Mouse (Mus musculus): Measurements from ENCODE around the gene Gm20518. TPM values are rescaled to one million over a fixed set of nuclear protein-coding genes. Genes with fewer than 3 reads are reported as not detected.

The Gm20518 gene
- polyA plus RNA-seq, 1 experiment = 0.08 TPM

GRCm38 (mm10) chr16:17843701-17844365, 47.6 kb downstream of the Gm20518 start:
- Histone ChIP-seq H3ac (ENCODE audit: control insufficient read depth, insufficient read length) (no peak overlapping the region), H3K79me2 (ENCODE audit: control insufficient read depth, insufficient read depth) (no peaks in the 10 kb centered on the region), H3K4me3 (no peak overlapping the region), H3K36me3 (ENCODE audit: control insufficient read depth, insufficient read depth) (peaks cover 18% of the 10 kb centered on the region), H3K27me3 (ENCODE audit: control insufficient read depth, insufficient read depth, insufficient read length) (no peaks in the 10 kb centered on the region), H3K4me2 (ENCODE audit: low read depth) (no peak overlapping the region)
- TF ChIP-seq MYOD1 (IDR thresholded peaks at IDR 0.05; ENCODE audit: control insufficient read depth in 1 of 3, insufficient read length in 2 of 3, low read depth in 2 of 3) = no peak
- no peak for TF ChIP-seq POLR2A (IDR thresholded peaks at IDR 0.05; ENCODE audit: insufficient read length, low read depth)
- TF ChIP-seq SRF (IDR thresholded peaks at IDR 0.05; ENCODE audit: control insufficient read depth, insufficient read length, low read depth) = no peak
- no peak for TF ChIP-seq REST (IDR thresholded peaks at IDR 0.05; ENCODE audit: insufficient read depth, insufficient read length)
- TF ChIP-seq MAX (IDR thresholded peaks at IDR 0.05; ENCODE audit: low read depth) = no peak

- no peaks in the 10 kb centered on the region for H3K79me2 ChIP-seq (ENCODE audit: control insufficient read depth, insufficient read depth)
- H3K27me3 ChIP-seq (ENCODE audit: control insufficient read depth, insufficient read depth, insufficient read length) = no peaks in the 10 kb centered on the region
- H3K36me3 ChIP-seq (ENCODE audit: control insufficient read depth, insufficient read depth) = peaks cover 10% of the 10 kb centered on the region
- TF ChIP-seq CEBPB (IDR thresholded peaks at IDR 0.05; ENCODE audit: insufficient read depth, poor library complexity, severe bottlenecking) = no peak
- TF ChIP-seq TCF12 (IDR thresholded peaks at IDR 0.05; ENCODE audit: insufficient read depth, poor library complexity, severe bottlenecking) = no peak
- TF ChIP-seq MYOD1 (IDR thresholded peaks at IDR 0.05; ENCODE audit: control insufficient read depth in 1 of 3, insufficient read length in 2 of 3, low read depth in 2 of 3) = no peak
- TF ChIP-seq POLR2AphosphoS2 (IDR thresholded peaks at IDR 0.05; ENCODE audit: insufficient read length, low read depth) = no peak
- no peak for TF ChIP-seq REST (IDR thresholded peaks at IDR 0.05; ENCODE audit: insufficient read depth, insufficient read length)
- TF ChIP-seq E2F4 (IDR thresholded peaks at IDR 0.05; ENCODE audit: insufficient read depth) = no peak
- no peak for TF ChIP-seq MAX (IDR thresholded peaks at IDR 0.05; ENCODE audit: low read depth)
- TF ChIP-seq USF1 (IDR thresholded peaks at IDR 0.05; ENCODE audit: low read depth) = no peak
- TF ChIP-seq SRF (IDR thresholded peaks at IDR 0.05; ENCODE audit: control insufficient read depth, insufficient read length, low read depth) = no peak
- TF ChIP-seq TCF3 (IDR thresholded peaks at IDR 0.05; ENCODE audit: insufficient read length, low read depth) = no peak
- TF ChIP-seq MYOG (IDR thresholded peaks at IDR 0.05; ENCODE audit: control insufficient read depth in 1 of 3, insufficient read depth in 1 of 3, insufficient read length in 2 of 3, low read depth in 2 of 3) = no peak
- no peak for TF ChIP-seq POLR2A (IDR thresholded peaks at IDR 0.05; ENCODE audit: insufficient read length, low read depth)
- no peak overlapping the region for H3K4me3 ChIP-seq
- no peak overlapping the region for H3K4me2 ChIP-seq (ENCODE audit: low read depth)
- H3ac ChIP-seq (ENCODE audit: control insufficient read depth, insufficient read length) = no peak overlapping the region
These were observed 49.0 kb downstream of the Gm20518 start for GRCm38 (mm10) chr16:17842437-17842836.

- Histone ChIP-seq H3ac (ENCODE audit: control insufficient read depth, insufficient read length) (no peak overlapping the region), H3K27me3 (ENCODE audit: control insufficient read depth, insufficient read depth, insufficient read length) (peaks cover 13% of the 10 kb centered on the region), H3K4me3 (no peak overlapping the region), H3K79me2 (ENCODE audit: control insufficient read depth, insufficient read depth) (no peaks in the 10 kb centered on the region), H3K4me2 (ENCODE audit: low read depth) (no peak overlapping the region), H3K36me3 (ENCODE audit: control insufficient read depth, insufficient read depth) (peaks cover 5% of the 10 kb centered on the region)
- no peak for TF ChIP-seq MYOD1 (IDR thresholded peaks at IDR 0.05; ENCODE audit: control insufficient read depth in 1 of 3, insufficient read length in 2 of 3, low read depth in 2 of 3)
- TF ChIP-seq TCF12 (IDR thresholded peaks at IDR 0.05; ENCODE audit: insufficient read depth, poor library complexity, severe bottlenecking) = no peak
- TF ChIP-seq E2F4 (IDR thresholded peaks at IDR 0.05; ENCODE audit: insufficient read depth) = no peak
- TF ChIP-seq MAX (IDR thresholded peaks at IDR 0.05; ENCODE audit: low read depth) = no peak
- TF ChIP-seq MYOG (IDR thresholded peaks at IDR 0.05; ENCODE audit: control insufficient read depth in 1 of 3, insufficient read depth in 1 of 3, insufficient read length in 2 of 3, low read depth in 2 of 3) = no peak
- no peak for TF ChIP-seq SRF (IDR thresholded peaks at IDR 0.05; ENCODE audit: control insufficient read depth, insufficient read length, low read depth)
- no peak for TF ChIP-seq POLR2A (IDR thresholded peaks at IDR 0.05; ENCODE audit: insufficient read length, low read depth)
- no peak for TF ChIP-seq REST (IDR thresholded peaks at IDR 0.05; ENCODE audit: insufficient read depth, insufficient read length)
These were observed 51.5 kb downstream of the Gm20518 start for GRCm38 (mm10) chr16:17839976-17840375.

GRCm38 (mm10) chr16:17838051-17838450, 53.4 kb downstream of the Gm20518 start, which contains the start of gene Car15:
Gene Car15 (minus strand): TSS chr16:17838364.
- H3K36me3 ChIP-seq (ENCODE audit: control insufficient read depth, insufficient read depth) = no peaks in the 10 kb centered on the region
- no peak within 1 kb of the TSS for H3ac ChIP-seq (ENCODE audit: control insufficient read depth, insufficient read length)
- H3K27me3 ChIP-seq (ENCODE audit: control insufficient read depth, insufficient read depth, insufficient read length) = peaks cover 30% of the 10 kb centered on the region
- no peak within 1 kb of the TSS for H3K4me3 ChIP-seq
- H3K4me2 ChIP-seq (ENCODE audit: low read depth) = no peak within 1 kb of the TSS
- TF ChIP-seq POLR2AphosphoS2 (IDR thresholded peaks at IDR 0.05; ENCODE audit: insufficient read length, low read depth) (no peak), MAX (IDR thresholded peaks at IDR 0.05; ENCODE audit: low read depth) (no peak), CEBPB (IDR thresholded peaks at IDR 0.05; ENCODE audit: insufficient read depth, poor library complexity, severe bottlenecking) (no peak), TCF12 (IDR thresholded peaks at IDR 0.05; ENCODE audit: insufficient read depth, poor library complexity, severe bottlenecking) (no peak), MYOG (IDR thresholded peaks at IDR 0.05; ENCODE audit: control insufficient read depth in 1 of 3, insufficient read depth in 1 of 3, insufficient read length in 2 of 3, low read depth in 2 of 3) (no peak), USF1 (IDR thresholded peaks at IDR 0.05; ENCODE audit: low read depth) (no peak), SRF (IDR thresholded peaks at IDR 0.05; ENCODE audit: control insufficient read depth, insufficient read length, low read depth) (no peak), E2F4 (IDR thresholded peaks at IDR 0.05; ENCODE audit: insufficient read depth) (no peak), TCF3 (IDR thresholded peaks at IDR 0.05; ENCODE audit: insufficient read length, low read depth) (no peak), REST (IDR thresholded peaks at IDR 0.05; ENCODE audit: insufficient read depth, insufficient read length) (no peak), POLR2A (IDR thresholded peaks at IDR 0.05; ENCODE audit: insufficient read length, low read depth) (no peak), MYOD1 (IDR thresholded peaks at IDR 0.05; ENCODE audit: control insufficient read depth in 1 of 3, insufficient read length in 2 of 3, low read depth in 2 of 3) (no peak)
- H3K79me2 ChIP-seq (ENCODE audit: control insufficient read depth, insufficient read depth) = no peaks in the 10 kb centered on the region
